Comparison of ENCODE assay signal across 8 mouse cellular contexts in genomic region chr5:137032641-137033074, GRCm38 (mm10). TPM values are rescaled to one million over a fixed set of nuclear protein-coding genes. Genes with fewer than 3 reads are reported as not detected.
DNase-seq lines count a peak whose midpoint lies in the region; ATAC-seq and TF ChIP-seq lines count a peak whose summit lies in the region.

No protein-coding gene starts in this region.

- TF ChIP-seq CTCF in G1E (IDR thresholded peaks at IDR 0.05; ENCODE audit: low read depth, low read length): no peak
- no peak for TF ChIP-seq CTCF in layer of hippocampus, adult 2 months (conservative IDR thresholded peaks at IDR 0.05)

- peak; percentile 85 for DNase-seq in G1E (ENCODE audit: low spot score)
- DNase-seq in cerebellum, adult 11-12 months: peak; percentile 69
- peak; percentile 83 to 84 for DNase-seq in heart, postnatal 36 days
- peak; percentile 81 to 82 for DNase-seq in layer of hippocampus, adult 2 months (ENCODE audit: low spot score in 2 of 2)
- DNase-seq in ovary, postnatal 10 days (ENCODE audit: low spot score): peak; percentile 49
- peak; percentile 88 for DNase-seq in thymus, postnatal 0 days (ENCODE audit: low spot score)

- peak overlapping the region; percentile 56 for H3K27ac ChIP-seq in forebrain, embryonic 15.5 days (replicated peaks)
- peak overlapping the region; percentile 92 for H3K27ac ChIP-seq in layer of hippocampus, adult 2 months
- no peak overlapping the region for H3K27ac ChIP-seq in lung, embryonic 16.5 days (ENCODE audit: low read length)

- peaks cover 46% of the 10 kb centered on the region for H3K27me3 ChIP-seq in G1E (ENCODE audit: insufficient read depth, low read length)
- peaks cover 37% of the 10 kb centered on the region for H3K27me3 ChIP-seq in forebrain, embryonic 15.5 days
- peaks cover 47% of the 10 kb centered on the region for H3K27me3 ChIP-seq in lung, embryonic 16.5 days (ENCODE audit: control insufficient read depth, insufficient read depth, low read depth, low read length)

- peaks cover 8% of the 10 kb centered on the region for H3K9me3 ChIP-seq in G1E (replicated peaks)
- H3K9me3 ChIP-seq in forebrain, embryonic 15.5 days: no peaks in the 10 kb centered on the region
- H3K9me3 ChIP-seq in lung, embryonic 16.5 days (ENCODE audit: control insufficient read depth, low read length): no peaks in the 10 kb centered on the region

- peaks cover 37% of the 10 kb centered on the region for H3K36me3 ChIP-seq in G1E (replicated peaks)
- H3K36me3 ChIP-seq in forebrain, embryonic 15.5 days: peaks cover 3% of the 10 kb centered on the region
- H3K36me3 ChIP-seq in lung, embryonic 16.5 days (ENCODE audit: control insufficient read depth, insufficient read depth, low read length): peaks cover 21% of the 10 kb centered on the region

- H3K4me2 ChIP-seq in forebrain, embryonic 15.5 days (replicated peaks): peak overlapping the region; percentile 99
- peak overlapping the region; percentile 85 for H3K4me2 ChIP-seq in lung, embryonic 16.5 days (ENCODE audit: low read depth, low read length)

- ATAC-seq in G1E (ENCODE audit: extremely low read depth, insufficient number of reproducible peaks, low FRiP score, poor library complexity, severe bottlenecking): peak; percentile 71
- peak; percentile 72 for ATAC-seq in forebrain, embryonic 15.5 days (replicated peaks)
- ATAC-seq in lung, embryonic 16.5 days (ENCODE audit: low read depth): peak; percentile 83

- WGBS in forebrain, embryonic 15.5 days: under 1% methylated on average over 49 of the region's 49 CpGs
- under 1% methylated on average over 34 of the region's 49 CpGs for WGBS in lung, embryonic 16.5 days

- H3K4me1 ChIP-seq in G1E (ENCODE audit: insufficient read depth, low read depth, low read length): peaks cover 61% of the 10 kb centered on the region
- peaks cover 41% of the 10 kb centered on the region for H3K4me1 ChIP-seq in forebrain, embryonic 15.5 days
- peaks cover 26% of the 10 kb centered on the region for H3K4me1 ChIP-seq in lung, embryonic 16.5 days (replicated peaks; ENCODE audit: control insufficient read depth, insufficient read depth, low read length)

- peak overlapping the region; percentile 72 for H3K4me3 ChIP-seq in G1E (ENCODE audit: low read depth, low read length)
- H3K4me3 ChIP-seq in forebrain, embryonic 15.5 days: peak overlapping the region; percentile 48
- peak overlapping the region; percentile 72 for H3K4me3 ChIP-seq in layer of hippocampus, adult 2 months
- peak overlapping the region; percentile 43 for H3K4me3 ChIP-seq in lung, embryonic 16.5 days (ENCODE audit: low read length)

- intact Hi-C loops in heart, postnatal 36 days (cut with DNase I): loop anchor here (5.0 kb wide), 1 partner anchor 255 kb away; the partner anchor contains the start of gene Ache

- peak overlapping the region; percentile 59 for H3K9ac ChIP-seq in forebrain, embryonic 15.5 days (replicated peaks)
- H3K9ac ChIP-seq in lung, embryonic 16.5 days (ENCODE audit: low read length): peak overlapping the region; percentile 54

RNA-seq across cellular contexts. Expression of gene Vgf, which starts 6.5 kb away (rescaled TPM):
- total RNA-seq in G1E (2014; fragmentation: Nextera tagmentation): not detected in 2 replicates
- 0.06 and 0.11 TPM in 2 replicates for total RNA-seq in G1E (2017)
- polyA plus RNA-seq in G1E (2012): 0.56 and 0.59 TPM in 2 replicates
- polyA plus RNA-seq in forebrain, embryonic 15.5 days (2015; fragmentation: Nextera tagmentation; extraction: Ambion mirVana): 4.0 and 4.4 TPM in 2 replicates
- under 1 TPM in 1 of 2 experiments, not detected in 1; 0.11 TPM for total RNA-seq in heart, postnatal 36 days (2021)
- total RNA-seq in layer of hippocampus, adult 2 months (2021): 100 to 1,000 TPM; 180 to 212 TPM
- polyA plus RNA-seq in lung, embryonic 16.5 days (2015; fragmentation: Nextera tagmentation; extraction: Ambion mirVana): 0.13 TPM in 1 of 2 replicates, not detected in the other
- polyA plus RNA-seq in thymus, postnatal 0 days (2015; fragmentation: Nextera tagmentation; extraction: Ambion mirVana): 0.18 and 0.24 TPM in 2 replicates

RNA-seq across cellular contexts. Expression of gene Ap1s1, which starts 13.3 kb away (rescaled TPM):
- total RNA-seq in G1E (2014; fragmentation: Nextera tagmentation) (36.8 and 37.5 TPM in 2 replicates), G1E (2017) (104 and 115 TPM in 2 replicates)
- 136 and 173 TPM in 2 replicates for polyA plus RNA-seq in G1E (2012)
- 248 and 257 TPM in 2 replicates for polyA plus RNA-seq in forebrain, embryonic 15.5 days (2015; fragmentation: Nextera tagmentation; extraction: Ambion mirVana)
- total RNA-seq in heart, postnatal 36 days (2021): 10 to 100 TPM; 38.8 to 41.3 TPM
- total RNA-seq in layer of hippocampus, adult 2 months (2021): 100 to 1,000 TPM; 298 to 323 TPM
- 191 and 206 TPM in 2 replicates for polyA plus RNA-seq in lung, embryonic 16.5 days (2015; fragmentation: Nextera tagmentation; extraction: Ambion mirVana)
- 135 and 145 TPM in 2 replicates for polyA plus RNA-seq in thymus, postnatal 0 days (2015; fragmentation: Nextera tagmentation; extraction: Ambion mirVana)

RNA-seq across cellular contexts. Expression of gene Serpine1, which starts 39.4 kb away (rescaled TPM):
- total RNA-seq in G1E (2014; fragmentation: Nextera tagmentation): 76.9 and 92.3 TPM in 2 replicates
- 18.6 and 20.4 TPM in 2 replicates for total RNA-seq in G1E (2017)
- polyA plus RNA-seq in G1E (2012): 1.1 and 1.9 TPM in 2 replicates
- 0.14 and 0.28 TPM in 2 replicates for polyA plus RNA-seq in forebrain, embryonic 15.5 days (2015; fragmentation: Nextera tagmentation; extraction: Ambion mirVana)
- total RNA-seq in heart, postnatal 36 days (2021): 10 to 100 TPM; 28.1 to 42.8 TPM
- under 1 TPM; 0.38 to 0.52 TPM for total RNA-seq in layer of hippocampus, adult 2 months (2021)
- 0.93 and 1.1 TPM in 2 replicates for polyA plus RNA-seq in lung, embryonic 16.5 days (2015; fragmentation: Nextera tagmentation; extraction: Ambion mirVana)
- 0.05 and 0.12 TPM in 2 replicates for polyA plus RNA-seq in thymus, postnatal 0 days (2015; fragmentation: Nextera tagmentation; extraction: Ambion mirVana)

RNA-seq across cellular contexts. Expression of gene Znhit1, which starts 44.8 kb away (rescaled TPM):
- total RNA-seq in G1E (2014; fragmentation: Nextera tagmentation) (88.7 and 113 TPM in 2 replicates), G1E (2017) (35.5 and 43.4 TPM in 2 replicates)
- 247 and 287 TPM in 2 replicates for polyA plus RNA-seq in G1E (2012)
- 123 and 129 TPM in 2 replicates for polyA plus RNA-seq in forebrain, embryonic 15.5 days (2015; fragmentation: Nextera tagmentation; extraction: Ambion mirVana)
- 10 to 100 TPM; 58.2 to 67.8 TPM for total RNA-seq in heart, postnatal 36 days (2021)
- total RNA-seq in layer of hippocampus, adult 2 months (2021): 10 to 100 TPM; 77.1 to 83.3 TPM
- polyA plus RNA-seq in lung, embryonic 16.5 days (2015; fragmentation: Nextera tagmentation; extraction: Ambion mirVana): 113 and 115 TPM in 2 replicates
- polyA plus RNA-seq in thymus, postnatal 0 days (2015; fragmentation: Nextera tagmentation; extraction: Ambion mirVana): 66.8 and 72.3 TPM in 2 replicates

RNA-seq across cellular contexts. Expression of gene Plod3, which starts 45.8 kb away (rescaled TPM):
- total RNA-seq in G1E (2014; fragmentation: Nextera tagmentation) (21.4 and 39.8 TPM in 2 replicates), G1E (2017) (19.7 and 20.7 TPM in 2 replicates)
- 33.1 and 33.9 TPM in 2 replicates for polyA plus RNA-seq in G1E (2012)
- polyA plus RNA-seq in forebrain, embryonic 15.5 days (2015; fragmentation: Nextera tagmentation; extraction: Ambion mirVana): 28.8 and 35.6 TPM in 2 replicates
- 10 to 100 TPM; 36.9 to 45.6 TPM for total RNA-seq in heart, postnatal 36 days (2021)
- 10 to 100 TPM; 37.9 to 39.7 TPM for total RNA-seq in layer of hippocampus, adult 2 months (2021)
- polyA plus RNA-seq in lung, embryonic 16.5 days (2015; fragmentation: Nextera tagmentation; extraction: Ambion mirVana): 56.1 and 63.0 TPM in 2 replicates
- polyA plus RNA-seq in thymus, postnatal 0 days (2015; fragmentation: Nextera tagmentation; extraction: Ambion mirVana): 9.4 and 9.9 TPM in 2 replicates
